Mouse (Mus musculus): ENCODE results near the gene Tepp.

GRCm38 (mm10) chr8:95354606-95355005 is 44.2 kb downstream of the Tepp start:
- TF ChIP-seq CTCF (IDR thresholded peaks at IDR 0.05; ENCODE audit: insufficient read depth, low read depth, low read length): no peak
- no peak for TF ChIP-seq POLR2A (IDR thresholded peaks at IDR 0.05; ENCODE audit: insufficient read depth, low read depth, low read length)

Data from olfactory bulb, adult 2 months (tissue).